Mouse (Mus musculus) liver, embryonic 16.5 days (tissue): ENCODE results near the gene H2-M10.1. TPM values are rescaled to one million over a fixed set of nuclear protein-coding genes. Genes with fewer than 3 reads are reported as not detected.
"Not testable (repeated sequence)": the region's sequence is repeated elsewhere in the genome, so short reads cannot be mapped to it uniquely, and the experiment has no call there.

Source experiments
- ATAC-seq: fragments of 200-750 bp; cut with Nextera tagmentation; 2 replicates; pipeline ENCODE4 v1.8.0; 2017; ENCODE audit warnings: low read depth, mild to moderate bottlenecking, moderate number of reproducible peaks, moderate library complexity
- H3K27ac ChIP-seq: fragments of 300-500 bp; sonication (generic); 2 replicates; pipeline ENCODE4 v1.5.1; 2014; ENCODE audit warnings: mild to moderate bottlenecking, low read length
- H3K27me3 ChIP-seq: fragments of 300-500 bp; sonication (generic); 2 replicates; pipeline ENCODE4 v1.6.1; 2014; ENCODE audit warnings: low read depth, low read length, mixed read lengths; ENCODE audit not compliant: control insufficient read depth, insufficient read depth
- H3K36me3 ChIP-seq: fragments of 300-500 bp; sonication (generic); 2 replicates; pipeline ENCODE4 v1.6.1; 2014; ENCODE audit warnings: mild to moderate bottlenecking; ENCODE audit not compliant: control insufficient read depth, insufficient read depth
- H3K4me1 ChIP-seq: fragments of 300-500 bp; sonication (generic); 2 replicates; pipeline ENCODE4 v1.6.1; 2014; ENCODE audit warnings: low read depth, low read length, mixed read lengths; ENCODE audit not compliant: control insufficient read depth
- H3K4me2 ChIP-seq: fragments of 300-500 bp; sonication (generic); 2 replicates; pipeline ENCODE4 v1.6.1; 2014; ENCODE audit warnings: low read depth, low read length, mixed read lengths
- H3K4me3 ChIP-seq: fragments of 300-500 bp; sonication (generic); 2 replicates; pipeline ENCODE4 v1.5.1; 2014; ENCODE audit warnings: low read depth, mild to moderate bottlenecking, low read length
- H3K9ac ChIP-seq: fragments of 300-500 bp; sonication (generic); 2 replicates; pipeline ENCODE4 v1.6.1; 2014; ENCODE audit warnings: low read depth, low read length
- H3K9me3 ChIP-seq: fragments of 300-500 bp; sonication (generic); replicated peaks from 2 replicates; pipeline ENCODE4 v1.6.1; 2016; ENCODE audit warnings: low read length; ENCODE audit not compliant: control insufficient read depth
- WGBS: fragments of 180-500 bp; shearing (Covaris S2); extraction: QIAGEN DNeasy Blood & Tissue Kit; methylation state at CpG from one replicate; pipeline ENCODE4 v1.1.7; 2014; ENCODE audit not compliant: insufficient replicate concordance; 5-methylcytosine and 5-hydroxymethylcytosine counted together
- polyA plus RNA-seq: library from polyadenylated mRNA; unstranded; fragments of >200 nt; fragmentation: Nextera tagmentation; extraction: Ambion mirVana; gene quantifications from 2 replicates; pipeline ENCODE4 v1.2.1, GENCODE M21; 2015

The H2-M10.1 gene
- not detected in 2 replicates for polyA plus RNA-seq

GRCm38 (mm10) chr17:36326055-36326454, at the start of gene H2-M10.1:
Gene H2-M10.1 (minus strand): TSS chr17:36326155.
- no peaks in the 10 kb centered on the region for H3K4me1 ChIP-seq
- no peak within 1 kb of the TSS for H3K4me3 ChIP-seq
- no peak within 1 kb of the TSS for H3K9ac ChIP-seq
- no peak for ATAC-seq
- H3K27ac ChIP-seq: no peak within 1 kb of the TSS
- no peaks in the 10 kb centered on the region for H3K27me3 ChIP-seq
- H3K9me3 ChIP-seq: no peaks in the 10 kb centered on the region
- H3K36me3 ChIP-seq: no peaks in the 10 kb centered on the region
- WGBS: 72% methylated on average over 4 of the region's 4 CpGs
- H3K4me2 ChIP-seq: no peak within 1 kb of the TSS

GRCm38 (mm10) chr17:36368317-36368716, 42.4 kb upstream of the H2-M10.1 start, which contains the start of gene H2-M10.3:
Gene H2-M10.3 (minus strand): TSS chr17:36368417.
- ATAC-seq, H3K9me3 ChIP-seq, H3K4me1 ChIP-seq, H3K27me3 ChIP-seq, H3K9ac ChIP-seq, H3K36me3 ChIP-seq, H3K27ac ChIP-seq, H3K4me2 ChIP-seq, H3K4me3 ChIP-seq: not testable (repeated sequence)
- 72% methylated on average over 2 of the region's 2 CpGs for WGBS

GRCm38 (mm10) chr17:36362404-36362803, 36.4 kb upstream of the H2-M10.1 start:
- not testable (repeated sequence) for ATAC-seq

GRCm38 (mm10) chr17:36357512-36357911, 31.6 kb upstream of the H2-M10.1 start:
- H3K9ac ChIP-seq, H3K27ac ChIP-seq, H3K4me3 ChIP-seq, H3K27me3 ChIP-seq, ATAC-seq, H3K9me3 ChIP-seq, H3K36me3 ChIP-seq, H3K4me1 ChIP-seq, H3K4me2 ChIP-seq: not testable (repeated sequence)

More at GRCm38 (mm10) chr17:36362404-36362803, 36.4 kb upstream of the H2-M10.1 start:
- not testable (repeated sequence) for H3K36me3 ChIP-seq, H3K4me2 ChIP-seq, H3K27me3 ChIP-seq, H3K27ac ChIP-seq, H3K9ac ChIP-seq, H3K4me3 ChIP-seq, H3K9me3 ChIP-seq, H3K4me1 ChIP-seq

GRCm38 (mm10) chr17:36355763-36356162, 29.8 kb upstream of the H2-M10.1 start:
- WGBS: 29% methylated on average over 3 of the region's 3 CpGs
- no peaks in the 10 kb centered on the region for H3K36me3 ChIP-seq
- H3K9me3 ChIP-seq: no peaks in the 10 kb centered on the region

GRCm38 (mm10) chr17:36355343-36355742, 29.4 kb upstream of the H2-M10.1 start:
- not testable (repeated sequence) for H3K4me1 ChIP-seq, H3K9me3 ChIP-seq, H3K36me3 ChIP-seq, ATAC-seq, H3K4me2 ChIP-seq, H3K27me3 ChIP-seq, H3K9ac ChIP-seq, H3K27ac ChIP-seq, H3K4me3 ChIP-seq

More at GRCm38 (mm10) chr17:36355763-36356162, 29.8 kb upstream of the H2-M10.1 start:
- no peak overlapping the region for H3K27ac ChIP-seq
- no peak overlapping the region for H3K4me3 ChIP-seq
- no peaks in the 10 kb centered on the region for H3K4me1 ChIP-seq
- no peak for ATAC-seq
- no peak overlapping the region for H3K4me2 ChIP-seq
- no peaks in the 10 kb centered on the region for H3K27me3 ChIP-seq
- no peak overlapping the region for H3K9ac ChIP-seq

- H3K4me1 ChIP-seq: no peaks in the 10 kb centered on the region; the same call in 1 of the 2 replicates
- no peak overlapping the region for H3K9ac ChIP-seq
- H3K4me3 ChIP-seq: peak overlapping the region; percentile 58
- ATAC-seq: no peak
- H3K4me2 ChIP-seq: peak overlapping the region; percentile 80
- 26% methylated on average over 5 of the region's 5 CpGs for WGBS
- H3K27ac ChIP-seq: no peak overlapping the region
- no peaks in the 10 kb centered on the region for H3K9me3 ChIP-seq
- H3K27me3 ChIP-seq: peaks cover 3% of the 10 kb centered on the region; the same call in 1 of the 2 replicates
- H3K36me3 ChIP-seq: no peaks in the 10 kb centered on the region
Observed at GRCm38 (mm10) chr17:36315689-36316253, 10.2 kb downstream of the H2-M10.1 start.

- no peaks in the 10 kb centered on the region for H3K36me3 ChIP-seq
- no peak for ATAC-seq
- H3K9me3 ChIP-seq: no peaks in the 10 kb centered on the region
- no peak overlapping the region for H3K27ac ChIP-seq
- no peaks in the 10 kb centered on the region; the same call in 1 of the 2 replicates for H3K4me1 ChIP-seq
- peak overlapping the region; percentile 80 for H3K4me2 ChIP-seq
- H3K9ac ChIP-seq: peak overlapping the region; percentile 33; the same call in 1 of the 2 replicates
- peaks cover 3% of the 10 kb centered on the region; the same call in 1 of the 2 replicates for H3K27me3 ChIP-seq
- peak overlapping the region; percentile 58 for H3K4me3 ChIP-seq
- under 1% methylated on average over 19 of the region's 19 CpGs for WGBS
Observed at GRCm38 (mm10) chr17:36315041-36315688, 10.8 kb downstream of the H2-M10.1 start.

GRCm38 (mm10) chr17:36314511-36314910, 11.4 kb downstream of the H2-M10.1 start:
- no peak for ATAC-seq
- H3K4me1 ChIP-seq: no peaks in the 10 kb centered on the region; the same call in 1 of the 2 replicates

More at GRCm38 (mm10) chr17:36314511-36314910, 11.4 kb downstream of the H2-M10.1 start:
- Histone ChIP-seq H3K9me3 (no peaks in the 10 kb centered on the region), H3K36me3 (no peaks in the 10 kb centered on the region), H3K27ac (no peak overlapping the region), H3K4me2 (peak overlapping the region; percentile 80), H3K27me3 (peaks cover 3% of the 10 kb centered on the region; the same call in 1 of the 2 replicates), H3K9ac (no peak overlapping the region), H3K4me3 (peak overlapping the region; percentile 58)
- WGBS: 6% methylated on average over 9 of the region's 9 CpGs
